7 mouse cellular contexts compared by ENCODE assay signal in genomic region chr7:4150059-4150541, GRCm38 (mm10). TPM values are rescaled to one million over a fixed set of nuclear protein-coding genes. Genes with fewer than 3 reads are reported as not detected.
A peak's percentile ranks its signal among the peaks of the same experiment; 100 is the strongest.
DNase-seq lines count a peak whose midpoint lies in the region; ATAC-seq and TF ChIP-seq lines count a peak whose summit lies in the region.

TSS of gene Leng9 (minus strand) at chr7:4150374.

- no peak for TF ChIP-seq RAD21 in MEL (IDR thresholded peaks at IDR 0.05; ENCODE audit: low read depth, low read length)

- ATAC-seq in CD4-positive, CD25-positive, alpha-beta regulatory T cell, adult 4 months = peak; percentile 35
- ATAC-seq in embryonic facial prominence, embryonic 13.5 days (ENCODE audit: insufficient number of reproducible peaks, insufficient read depth, low FRiP score, low TSS enrichment, low read depth) = peak; percentile 3; the same call in 1 of the 2 replicates
- peak; percentile 39 for ATAC-seq in hindbrain, embryonic 11.5 days (ENCODE audit: low FRiP score)
- ATAC-seq in limb, embryonic 11.5 days (ENCODE audit: insufficient number of reproducible peaks, low FRiP score, low TSS enrichment, low read depth) = peak; percentile 38; the same call in 1 of the 2 replicates

- peaks cover 2 to 3% of the 10 kb centered on the region in 2 experiments; a peak in 2 of 4 replicates for H3K36me3 ChIP-seq in MEL (ENCODE audit: control insufficient read depth in 1 of 2, insufficient read depth in 2 of 2, low read length in 2 of 2)
- H3K36me3 ChIP-seq in embryonic facial prominence, embryonic 13.5 days = peaks cover 41% of the 10 kb centered on the region
- H3K36me3 ChIP-seq in hindbrain, embryonic 11.5 days (ENCODE audit: control insufficient read depth, insufficient read depth, low read length) = peaks cover 11% of the 10 kb centered on the region
- peaks cover 17% of the 10 kb centered on the region for H3K36me3 ChIP-seq in limb, embryonic 11.5 days (ENCODE audit: control insufficient read depth, insufficient read depth, low read length)
- H3K36me3 ChIP-seq in midbrain, embryonic 10.5 days = peaks cover 36% of the 10 kb centered on the region

- peak; percentile 66 for DNase-seq in MEL (ENCODE audit: low read depth, low spot score)
- no peak for DNase-seq in hindbrain, embryonic 11.5 days (ENCODE audit: low spot score)
- DNase-seq in limb, embryonic 11.5 days (ENCODE audit: low spot score) = no peak
- no peak for DNase-seq in midbrain, embryonic 10.5 days (ENCODE audit: low spot score)
- peak; percentile 66 for DNase-seq in thymus, postnatal 4 days

- no peak for TF ChIP-seq CTCF in MEL (IDR thresholded peaks at IDR 0.05 in 2 of 3, conservative IDR thresholded peaks at IDR 0.05 in 1 of 3; ENCODE audit: control insufficient read depth in 1 of 3, insufficient read depth in 1 of 3, low read depth in 2 of 3, low read length in 3 of 3, poor library complexity in 1 of 3, severe bottlenecking in 1 of 3)

- H3K79me2 ChIP-seq in MEL (ENCODE audit: control insufficient read depth, insufficient read depth, low read length, poor library complexity) = peaks cover 4% of the 10 kb centered on the region; the same call in 1 of the 2 replicates

- H3K4me2 ChIP-seq in embryonic facial prominence, embryonic 13.5 days = peak within 1 kb of the TSS; percentile 85
- peak within 1 kb of the TSS; percentile 90 for H3K4me2 ChIP-seq in hindbrain, embryonic 11.5 days (replicated peaks; ENCODE audit: low read depth, low read length)
- peak within 1 kb of the TSS; percentile 89 for H3K4me2 ChIP-seq in limb, embryonic 11.5 days (ENCODE audit: low read depth, severe bottlenecking)

- peaks cover 0 to 9% of the 10 kb centered on the region in 2 experiments; a peak in 1 of 4 replicates for H3K4me1 ChIP-seq in MEL (ENCODE audit: control insufficient read depth in 1 of 2, insufficient read depth in 2 of 2, low read length in 2 of 2)
- H3K4me1 ChIP-seq in embryonic facial prominence, embryonic 13.5 days = peaks cover 29% of the 10 kb centered on the region
- peaks cover 5% of the 10 kb centered on the region; the same call in 1 of the 2 replicates for H3K4me1 ChIP-seq in hindbrain, embryonic 11.5 days (replicated peaks; ENCODE audit: control insufficient read depth, insufficient read depth, low read length)
- H3K4me1 ChIP-seq in limb, embryonic 11.5 days (ENCODE audit: control insufficient read depth, insufficient read depth, low read length) = peaks cover 7% of the 10 kb centered on the region; the same call in 1 of the 2 replicates
- peaks cover 34% of the 10 kb centered on the region for H3K4me1 ChIP-seq in midbrain, embryonic 10.5 days

- H3K27ac ChIP-seq in MEL (ENCODE audit: control insufficient read depth, low read depth, low read length) = peak within 1 kb of the TSS; percentile 92
- H3K27ac ChIP-seq in embryonic facial prominence, embryonic 13.5 days = peak within 1 kb of the TSS; percentile 92
- peak within 1 kb of the TSS; percentile 82 for H3K27ac ChIP-seq in hindbrain, embryonic 11.5 days (ENCODE audit: low read depth, low read length)
- H3K27ac ChIP-seq in limb, embryonic 11.5 days (replicated peaks; ENCODE audit: low read depth, low read length) = peak within 1 kb of the TSS; percentile 36; the same call in 1 of the 2 replicates
- H3K27ac ChIP-seq in midbrain, embryonic 10.5 days (replicated peaks) = peak within 1 kb of the TSS; percentile 85

- WGBS in embryonic facial prominence, embryonic 13.5 days = 3% methylated on average over 14 of the region's 14 CpGs
- WGBS in hindbrain, embryonic 11.5 days = 1% methylated on average over 14 of the region's 14 CpGs
- 2% methylated on average over 14 of the region's 14 CpGs for WGBS in limb, embryonic 11.5 days
- WGBS in midbrain, embryonic 10.5 days = 2% methylated on average over 14 of the region's 14 CpGs

- no peak for TF ChIP-seq POLR2A in MEL (IDR thresholded peaks at IDR 0.05; ENCODE audit: control insufficient read depth in 1 of 2, insufficient read depth in 1 of 2, low read depth in 1 of 2, low read length in 2 of 2, poor library complexity in 1 of 2)

- H3K27me3 ChIP-seq in MEL (ENCODE audit: control insufficient read depth in 1 of 2, insufficient read depth in 2 of 2, low read length in 2 of 2) = peaks cover 0 to 2% of the 10 kb centered on the region in 2 experiments; a peak in 2 of 4 replicates
- peaks cover 11% of the 10 kb centered on the region for H3K27me3 ChIP-seq in embryonic facial prominence, embryonic 13.5 days
- H3K27me3 ChIP-seq in hindbrain, embryonic 11.5 days (ENCODE audit: control insufficient read depth, insufficient read depth, low read length) = peaks cover 13% of the 10 kb centered on the region
- peaks cover 15% of the 10 kb centered on the region for H3K27me3 ChIP-seq in limb, embryonic 11.5 days (ENCODE audit: control insufficient read depth, insufficient read depth, low read length)
- peaks cover 35% of the 10 kb centered on the region for H3K27me3 ChIP-seq in midbrain, embryonic 10.5 days (ENCODE audit: low read depth, poor library complexity, severe bottlenecking)

- no peaks in the 10 kb centered on the region for H3K9me3 ChIP-seq in MEL (replicated peaks; ENCODE audit: insufficient read depth, low read length)
- H3K9me3 ChIP-seq in embryonic facial prominence, embryonic 13.5 days = no peaks in the 10 kb centered on the region
- no peaks in the 10 kb centered on the region for H3K9me3 ChIP-seq in hindbrain, embryonic 11.5 days (ENCODE audit: control insufficient read depth, low read length)
- peaks cover 2% of the 10 kb centered on the region; the same call in 1 of the 2 replicates for H3K9me3 ChIP-seq in limb, embryonic 11.5 days (ENCODE audit: control insufficient read depth, low read length)
- no peaks in the 10 kb centered on the region; the same call in 1 of the 2 replicates for H3K9me3 ChIP-seq in midbrain, embryonic 10.5 days (replicated peaks)

- peak within 1 kb of the TSS; percentile 81 for H3K9ac ChIP-seq in MEL (ENCODE audit: control insufficient read depth, low read depth, low read length, poor library complexity, severe bottlenecking)
- H3K9ac ChIP-seq in embryonic facial prominence, embryonic 13.5 days = peak within 1 kb of the TSS; percentile 83
- H3K9ac ChIP-seq in hindbrain, embryonic 11.5 days (ENCODE audit: low read depth, low read length) = peak within 1 kb of the TSS; percentile 75
- H3K9ac ChIP-seq in limb, embryonic 11.5 days (ENCODE audit: low read length) = peak within 1 kb of the TSS; percentile 55

- TF ChIP-seq EP300 in MEL (IDR thresholded peaks at IDR 0.05; ENCODE audit: low read depth in 1 of 2, low read length in 2 of 2) = no peak

- H3K4me3 ChIP-seq in MEL (ENCODE audit: control insufficient read depth in 1 of 2, insufficient read depth in 1 of 2, low read depth in 2 of 2, low read length in 2 of 2) = peak within 1 kb of the TSS; percentile 80 to 98
- H3K4me3 ChIP-seq in embryonic facial prominence, embryonic 13.5 days = peak within 1 kb of the TSS; percentile 67
- H3K4me3 ChIP-seq in hindbrain, embryonic 11.5 days (ENCODE audit: low read depth, low read length) = peak within 1 kb of the TSS; percentile 73
- H3K4me3 ChIP-seq in limb, embryonic 11.5 days (ENCODE audit: low read depth, low read length) = peak within 1 kb of the TSS; percentile 72
- H3K4me3 ChIP-seq in midbrain, embryonic 10.5 days = peak within 1 kb of the TSS; percentile 80

TF ChIP-seq in MEL, 35 proteins besides CTCF, POLR2A, EP300 and RAD21:
- TF ChIP-seq TBP (IDR thresholded peaks at IDR 0.05; ENCODE audit: low read depth, low read length) (no peak), ELF1 (IDR thresholded peaks at IDR 0.05; ENCODE audit: low read depth, low read length) (0 out of 2 replicates have a peak, but pooled peaks have one; percentile 29)

RNA-seq across cellular contexts. Expression of gene Leng9, which starts in this region (rescaled TPM):
- polyA plus RNA-seq in CD4-positive, CD25-positive, alpha-beta regulatory T cell, adult 4 months (2017; shearing (Covaris generic)) = 10 to 100 TPM in 1 of 2 experiments, 1 to 10 TPM in 1; 7.5 to 12.3 TPM
- 1.0 and 1.5 TPM in 2 replicates for total RNA-seq in MEL (2012; rRNA removed)
- polyA plus RNA-seq in MEL (2012; ENCODE audit: insufficient read depth in 1 of 2, insufficient read length in 2 of 2, low read depth in 1 of 2, low replicate concordance in 2 of 2, missing spikeins in 1 of 2) = 1 to 10 TPM in 1 of 2 experiments, not detected in 1; 1.7 TPM
- polyA plus RNA-seq in embryonic facial prominence, embryonic 13.5 days (2015; fragmentation: Nextera tagmentation; extraction: Ambion mirVana) = 4.6 and 5.4 TPM in 2 replicates
- polyA plus RNA-seq in hindbrain, embryonic 11.5 days (2014; fragmentation: Nextera tagmentation; extraction: Ambion mirVana) = 1.9 TPM in 2 replicates
- polyA plus RNA-seq in limb, embryonic 11.5 days (2014; fragmentation: Nextera tagmentation; extraction: Ambion mirVana) = 1.0 and 1.2 TPM in 2 replicates
- 1.4 and 1.9 TPM in 2 replicates for polyA plus RNA-seq in midbrain, embryonic 10.5 days (2016; fragmentation: Nextera tagmentation; extraction: Ambion mirVana)

Comparison
In these comparisons a context has a peak if more than half of its experiments do, and no peak if none do; other contexts are left out.
1. DNase-seq: peak in MEL (single experiment) and thymus, postnatal 4 days (single experiment); none in hindbrain, embryonic 11.5 days (single experiment), limb, embryonic 11.5 days (single experiment) and midbrain, embryonic 10.5 days (single experiment).
2. H3K27ac ChIP-seq: peak in every context shown above with its lines; median percentile 92 in MEL; 92 in embryonic facial prominence, embryonic 13.5 days; 85 in midbrain, embryonic 10.5 days; 82 in hindbrain, embryonic 11.5 days; 36 in limb, embryonic 11.5 days.
3. Peak in every context shown above with its lines, with median percentiles within 50 percentile points of each other: ATAC-seq, H3K4me3 ChIP-seq, H3K9ac ChIP-seq and H3K4me2 ChIP-seq.